Mouse (Mus musculus) lung, postnatal 0 days (tissue): ENCODE results near the gene Dlg3. TPM values are rescaled to one million over a fixed set of nuclear protein-coding genes. Genes with fewer than 3 reads are reported as not detected.

Experiments used
- ATAC-seq: fragments of 200-750 bp; cut with Nextera tagmentation; 2 replicates; pipeline ENCODE4 v1.8.0; 2017; ENCODE audit warnings: moderate library complexity
- DNase-seq: peaks from one replicate; pipeline ENCODE4 v3.0.0-alpha.2; 2016; ENCODE audit warnings: low spot score
- H3K27ac ChIP-seq: fragments of 300-500 bp; sonication (generic); 2 replicates; pipeline ENCODE4 v1.5.1; 2014; ENCODE audit warnings: antibody characterized with exemption, mild to moderate bottlenecking, low read length, mixed read lengths
- H3K27me3 ChIP-seq: fragments of 300-500 bp; sonication (generic); replicated peaks from 2 replicates; pipeline ENCODE4 v1.6.1; 2014; ENCODE audit warnings: low read length, mixed read lengths; ENCODE audit not compliant: insufficient read depth
- H3K36me3 ChIP-seq: fragments of 300-500 bp; sonication (generic); 2 replicates; pipeline ENCODE4 v1.6.1; 2014; ENCODE audit warnings: low read length, mixed read lengths; ENCODE audit not compliant: insufficient read depth
- H3K4me1 ChIP-seq: fragments of 300-500 bp; sonication (generic); 2 replicates; pipeline ENCODE4 v1.6.1; 2014; ENCODE audit warnings: antibody characterized with exemption, low read depth, low read length, mixed read lengths; ENCODE audit not compliant: insufficient read depth
- H3K4me2 ChIP-seq: fragments of 300-500 bp; sonication (generic); replicated peaks from 2 replicates; pipeline ENCODE4 v1.6.1; 2014; ENCODE audit warnings: low read depth, mild to moderate bottlenecking, low read length, moderate library complexity, mixed read lengths
- H3K4me3 ChIP-seq: fragments of 300-500 bp; sonication (generic); 2 replicates; pipeline ENCODE4 v1.5.1; 2014; ENCODE audit warnings: low read depth, low read length
- H3K9ac ChIP-seq: fragments of 300-500 bp; sonication (generic); replicated peaks from 2 replicates; pipeline ENCODE4 v1.6.1; 2014; ENCODE audit warnings: low read depth, mild to moderate bottlenecking
- H3K9me3 ChIP-seq: fragments of 300-500 bp; sonication (generic); 2 replicates; pipeline ENCODE4 v1.6.1; 2016; ENCODE audit warnings: low read length, mixed read lengths
- CTCF ChIP-seq: IDR thresholded peaks from 2 replicates; pipeline ENCODE4 v1.5.1; 2016; ENCODE audit warnings: antibody characterized with exemption, mild to moderate bottlenecking
- EP300 ChIP-seq: IDR thresholded peaks from 2 replicates; pipeline ENCODE4 v1.6.1; 2016; ENCODE audit warnings: antibody characterized with exemption, mild to moderate bottlenecking, control low read depth
- WGBS: fragments of 180-500 bp; shearing (Covaris S2); extraction: QIAGEN DNeasy Blood & Tissue Kit; methylation state at CpG from one replicate; pipeline ENCODE4 v1.1.7; 2014; 5-methylcytosine and 5-hydroxymethylcytosine counted together
- polyA plus RNA-seq: library from polyadenylated mRNA; unstranded; fragments of >200 nt; fragmentation: Nextera tagmentation; extraction: Ambion mirVana; gene quantifications from 2 replicates; pipeline ENCODE4 v1.2.1, GENCODE M21; 2015

Gene Dlg3
- polyA plus RNA-seq, 1 experiment from 2014 or later, result 1.8 TPM

- Histone ChIP-seq H3K27me3 (no peaks in the 10 kb centered on the region), H3K4me2 (peak overlapping the region; percentile 42), H3K4me3 (no peak overlapping the region), H3K27ac (no peak overlapping the region), H3K36me3 (no peaks in the 10 kb centered on the region), H3K9ac (no peak overlapping the region), H3K9me3 (no peaks in the 10 kb centered on the region), H3K4me1 (no peaks in the 10 kb centered on the region)
- WGBS, result 27% methylated on average over 9 of the region's 10 CpGs
- no peak for TF ChIP-seq EP300
- no peak for TF ChIP-seq CTCF
- DNase-seq, result no peak
- no peak for ATAC-seq
These were observed 28.1 kb upstream of the Dlg3 start for GRCm38 (mm10) chrX:100739443-100739842.

DNA sequence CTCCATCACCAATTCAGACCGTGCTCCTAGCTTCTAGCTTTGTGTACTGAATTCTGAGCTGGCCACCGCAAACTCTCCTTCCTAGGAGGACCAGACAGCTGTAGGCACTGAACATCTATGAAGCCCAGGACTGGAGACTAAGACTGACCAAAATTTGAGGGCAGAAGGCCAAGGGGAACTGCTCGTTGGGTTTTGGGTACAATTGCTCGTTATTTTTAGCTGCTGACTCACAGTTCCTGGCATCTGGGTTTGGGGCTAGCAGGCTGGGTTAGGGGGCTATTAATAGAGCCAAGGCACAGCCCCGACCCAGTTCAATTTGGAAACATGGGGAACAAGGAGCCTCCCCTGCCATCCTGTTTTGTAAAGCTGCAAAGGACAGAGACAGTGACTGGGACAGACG, 26.7 kb upstream of the Dlg3 start:
- DNase-seq, result no peak
- Histone ChIP-seq H3K9ac (no peak overlapping the region), H3K9me3 (no peaks in the 10 kb centered on the region), H3K36me3 (no peaks in the 10 kb centered on the region), H3K27ac (no peak overlapping the region), H3K4me2 (no peak overlapping the region), H3K4me3 (no peak overlapping the region), H3K4me1 (no peaks in the 10 kb centered on the region), H3K27me3 (no peaks in the 10 kb centered on the region)
- 52% methylated on average over 6 of the region's 6 CpGs for WGBS
- TF ChIP-seq CTCF (no peak), EP300 (no peak)
- no peak for ATAC-seq

GRCm38 (mm10) chrX:100741940-100742339, 25.6 kb upstream of the Dlg3 start:
- Histone ChIP-seq H3K9ac (no peak overlapping the region), H3K9me3 (no peaks in the 10 kb centered on the region), H3K27me3 (no peaks in the 10 kb centered on the region), H3K4me3 (no peak overlapping the region), H3K36me3 (no peaks in the 10 kb centered on the region), H3K4me1 (no peaks in the 10 kb centered on the region), H3K27ac (no peak overlapping the region), H3K4me2 (no peak overlapping the region)
- DNase-seq (peak; percentile 49), ATAC-seq (peak; percentile 12; the same call in 1 of the 2 replicates)
- peak; percentile 65 for TF ChIP-seq CTCF
- no peak for TF ChIP-seq EP300
- 7% methylated on average over 10 of the region's 10 CpGs for WGBS

DNA sequence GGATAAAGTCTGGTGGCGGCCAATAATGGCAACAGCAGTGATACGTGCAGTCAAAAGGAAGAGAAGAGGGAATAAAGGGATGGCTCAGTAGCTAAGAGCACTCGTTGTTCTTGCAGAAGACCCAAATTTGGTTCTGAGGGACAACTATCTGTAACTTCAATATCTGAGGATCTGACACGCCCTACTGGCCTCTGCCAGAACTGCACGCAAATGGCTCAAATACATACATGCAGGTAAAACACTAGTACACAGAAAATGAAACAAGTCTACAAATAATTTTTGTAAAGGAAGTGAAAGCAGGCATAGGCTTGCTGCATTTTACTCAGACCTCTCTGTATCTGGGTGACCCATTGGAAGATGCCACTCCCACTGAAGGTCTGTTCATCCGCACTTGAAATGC, 1.7 kb upstream of the Dlg3 start:
- no peaks in the 10 kb centered on the region for H3K9me3 ChIP-seq
- no peaks in the 10 kb centered on the region for H3K4me1 ChIP-seq
- no peak overlapping the region for H3K4me2 ChIP-seq
- 0 out of 2 replicates have a peak, but pooled peaks cover 3% of the 10 kb centered on the region for H3K27me3 ChIP-seq
- TF ChIP-seq EP300 (no peak), CTCF (peak; percentile 32)
- no peak for ATAC-seq
- no peak overlapping the region for H3K9ac ChIP-seq
- DNase-seq, result no peak
- H3K36me3 ChIP-seq, result no peaks in the 10 kb centered on the region
- H3K27ac ChIP-seq, result no peak overlapping the region
- H3K4me3 ChIP-seq, result no peak overlapping the region
- 74% methylated on average over 6 of the region's 6 CpGs for WGBS

DNA sequence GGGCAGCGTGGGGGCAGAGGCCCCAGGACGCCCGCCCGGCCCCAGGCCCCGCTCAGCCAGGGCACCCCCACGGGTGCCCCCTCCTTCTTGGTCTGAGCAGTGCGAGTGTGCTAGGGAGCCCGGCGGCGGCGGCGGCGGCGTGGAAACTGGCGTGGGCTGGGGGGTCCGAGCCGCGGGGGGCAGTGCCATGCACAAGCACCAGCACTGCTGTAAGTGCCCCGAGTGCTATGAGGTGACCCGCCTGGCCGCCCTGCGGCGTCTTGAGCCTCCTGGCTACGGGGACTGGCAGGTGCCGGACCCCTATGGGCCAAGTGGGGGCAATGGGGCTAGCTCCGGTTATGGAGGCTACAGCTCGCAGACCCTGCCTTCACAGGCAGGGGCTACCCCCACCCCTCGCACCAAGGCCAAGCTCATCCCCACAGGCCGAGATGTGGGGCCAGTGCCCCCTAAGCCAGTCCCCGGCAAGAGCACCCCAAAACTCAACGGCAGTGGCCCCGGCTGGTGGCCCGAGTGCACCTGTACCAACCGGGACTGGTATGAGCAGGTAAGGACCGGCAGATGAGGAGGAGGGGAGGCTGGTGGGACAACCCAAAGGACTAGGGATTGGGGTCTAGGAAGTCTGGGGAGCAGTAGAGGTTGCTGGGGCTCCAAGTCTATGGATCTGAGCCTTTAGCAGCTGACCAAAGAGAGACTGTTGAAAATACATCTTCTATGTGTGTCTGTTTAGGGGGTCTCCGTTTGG, 534 bp downstream of the Dlg3 start:
- Histone ChIP-seq H3K4me2 (peak overlapping the region; percentile 48), H3K4me3 (peak overlapping the region; percentile 14; the same call in 1 of the 2 replicates), H3K27me3 (0 out of 2 replicates have a peak, but pooled peaks cover 3% of the 10 kb centered on the region), H3K4me1 (no peaks in the 10 kb centered on the region), H3K27ac (no peak overlapping the region), H3K36me3 (no peaks in the 10 kb centered on the region), H3K9ac (no peak overlapping the region), H3K9me3 (no peaks in the 10 kb centered on the region)
- no peak for ATAC-seq
- DNase-seq, result no peak
- TF ChIP-seq CTCF (no peak), EP300 (no peak)
- WGBS, result 34% methylated on average over 20 of the region's 36 CpGs

DNA sequence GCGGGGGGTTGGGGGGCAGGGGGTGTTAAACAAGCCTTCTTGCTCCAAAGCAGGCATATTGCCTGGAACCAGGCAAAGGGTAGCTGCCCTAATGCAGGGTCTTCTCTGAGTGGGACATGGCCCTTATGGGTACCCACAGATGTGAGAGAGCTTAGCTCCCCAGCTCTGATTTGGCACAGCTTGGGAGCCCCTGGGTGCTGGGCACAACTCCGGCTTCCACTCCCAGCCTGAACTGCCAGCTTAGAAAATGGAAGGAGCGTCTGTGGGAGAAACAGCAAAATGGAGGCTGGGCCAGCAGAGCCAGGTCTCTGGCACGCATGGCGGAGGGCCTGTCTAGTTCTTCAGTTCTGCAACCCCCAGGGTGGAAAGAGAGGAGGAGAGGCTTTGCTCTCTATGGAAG, 1.8 kb downstream of the Dlg3 start:
- 0 out of 2 replicates have a peak, but pooled peaks cover 3% of the 10 kb centered on the region for H3K27me3 ChIP-seq
- no peaks in the 10 kb centered on the region for H3K9me3 ChIP-seq
- H3K27ac ChIP-seq, result no peak overlapping the region
- H3K4me1 ChIP-seq, result no peaks in the 10 kb centered on the region
- H3K4me2 ChIP-seq, result no peak overlapping the region
- DNase-seq (no peak), ATAC-seq (no peak)
- no peak for TF ChIP-seq EP300
- no peak for TF ChIP-seq CTCF
- no peak overlapping the region for H3K9ac ChIP-seq
- H3K36me3 ChIP-seq, result no peaks in the 10 kb centered on the region
- WGBS, result 83% methylated on average over 5 of the region's 5 CpGs
- H3K4me3 ChIP-seq, result no peak overlapping the region
